Mouse (Mus musculus): ENCODE measurements at regions not wholly inside any gene's neighbourhood (a gene's known extent, or its start where the extent isn't known, plus 50 kb on each side); places are given as distances from the start of the nearest gene placed in this dataset.

DNA sequence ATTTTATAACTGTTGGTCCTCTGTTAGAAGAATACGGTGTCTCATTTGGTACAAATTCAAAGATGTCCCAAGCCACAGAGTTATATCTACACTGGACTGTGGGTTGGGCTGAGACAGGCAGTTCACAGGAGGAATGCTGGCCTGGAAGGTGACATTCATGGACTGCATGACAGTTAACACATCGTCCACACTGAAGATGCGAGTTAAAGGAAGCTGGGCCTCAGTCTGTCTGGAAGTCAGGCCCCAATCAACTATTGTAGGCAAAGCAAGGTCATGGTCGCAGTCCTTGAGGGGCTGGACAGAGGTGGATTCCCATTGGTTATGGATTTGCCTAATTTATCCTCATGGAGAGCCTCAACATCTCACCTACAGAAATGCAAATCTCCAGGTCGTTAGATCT, 295.5 kb downstream of the Foxo1 start:
- TF ChIP-seq CTCF (IDR thresholded peaks at IDR 0.05; ENCODE audit: low read depth, low read length) (no peak), GATA1 (IDR thresholded peaks at IDR 0.05; ENCODE audit: borderline replicate concordance, low read length) (no peak), TAL1 (conservative IDR thresholded peaks at IDR 0.05; ENCODE audit: low read depth, low read length) (no peak)
